Mouse (Mus musculus) midbrain, postnatal 0 days (tissue): ENCODE data around the gene Rassf1. TPM values are rescaled to one million over a fixed set of nuclear protein-coding genes. Genes with fewer than 3 reads are reported as not detected.
"Not testable (repeated sequence)": the region's sequence is repeated elsewhere in the genome, so short reads cannot be mapped to it uniquely, and the experiment has no call there.

Experiments
- ATAC-seq: fragments of 200-750 bp; cut with Nextera tagmentation; 2 replicates; pipeline ENCODE4 v1.8.0; 2017; ENCODE audit warnings: moderate number of reproducible peaks, mild to moderate bottlenecking, moderate TSS enrichment, moderate library complexity; ENCODE audit not compliant: low FRiP score
- DNase-seq: peaks from one replicate; pipeline ENCODE4 v3.0.0-alpha.2; 2015; ENCODE audit warnings: low spot score
- H3K27ac ChIP-seq: fragments of 300-500 bp; sonication (generic); 2 replicates; pipeline ENCODE4 v1.5.1; 2014; ENCODE audit warnings: low read depth, mild to moderate bottlenecking, low read length, mixed read lengths
- H3K27me3 ChIP-seq: fragments of 300-500 bp; sonication (generic); 2 replicates; pipeline ENCODE4 v1.6.1; 2014; ENCODE audit warnings: low read length, control low read depth, mixed read lengths; ENCODE audit not compliant: insufficient read depth
- H3K36me3 ChIP-seq: fragments of 300-500 bp; sonication (generic); 2 replicates; pipeline ENCODE4 v1.6.1; 2014; ENCODE audit warnings: low read length, control low read depth, mixed read lengths; ENCODE audit not compliant: insufficient read depth
- H3K4me1 ChIP-seq: fragments of 300-500 bp; sonication (generic); 2 replicates; pipeline ENCODE4 v1.6.1; 2014; ENCODE audit warnings: mild to moderate bottlenecking, control low read depth, antibody characterized with exemption, low read length, mixed read lengths; ENCODE audit not compliant: insufficient read depth
- H3K4me2 ChIP-seq: fragments of 300-500 bp; sonication (generic); 2 replicates; pipeline ENCODE4 v1.6.1; 2014; ENCODE audit warnings: low read depth, mild to moderate bottlenecking, low read length, mixed read lengths; ENCODE audit not compliant: poor library complexity, severe bottlenecking
- H3K4me3 ChIP-seq: fragments of 300-500 bp; sonication (generic); 2 replicates; pipeline ENCODE4 v1.5.1; 2014; ENCODE audit warnings: low read depth, mild to moderate bottlenecking, low read length, moderate library complexity
- H3K9ac ChIP-seq: fragments of 300-500 bp; sonication (generic); replicated peaks from 2 replicates; pipeline ENCODE4 v1.6.1; 2014; ENCODE audit warnings: mild to moderate bottlenecking, low read length, moderate library complexity, mixed read lengths; ENCODE audit not compliant: poor library complexity, severe bottlenecking
- H3K9me3 ChIP-seq: fragments of 300-500 bp; sonication (generic); 2 replicates; pipeline ENCODE4 v1.6.1; 2016; ENCODE audit warnings: low read length, control low read depth
- CTCF ChIP-seq: IDR thresholded peaks from 2 replicates; pipeline ENCODE4 v1.5.1; 2016; ENCODE audit warnings: antibody characterized with exemption, mild to moderate bottlenecking
- WGBS: fragments of 180-500 bp; shearing (Covaris S2); extraction: QIAGEN DNeasy Blood & Tissue Kit; methylation state at CpG from one replicate; pipeline ENCODE4 v1.1.7; 2014; 5-methylcytosine and 5-hydroxymethylcytosine counted together
- polyA plus RNA-seq: library from polyadenylated mRNA; unstranded; fragments of >200 nt; fragmentation: Nextera tagmentation; extraction: Ambion mirVana; gene quantifications from 2 replicates; pipeline ENCODE4 v1.2.1, GENCODE M21; 2015
- total RNA-seq: library from RNA; depleted of rRNA; stranded (reverse); fragments of >200 nt; gene quantifications from 2 replicates; pipeline ENCODE4 v1.2.3, GENCODE M21; 2014

Gene Rassf1
- total and polyA plus RNA-seq, 2 experiments from 2014 or later, result 21.1 to 33.4 TPM

DNA sequence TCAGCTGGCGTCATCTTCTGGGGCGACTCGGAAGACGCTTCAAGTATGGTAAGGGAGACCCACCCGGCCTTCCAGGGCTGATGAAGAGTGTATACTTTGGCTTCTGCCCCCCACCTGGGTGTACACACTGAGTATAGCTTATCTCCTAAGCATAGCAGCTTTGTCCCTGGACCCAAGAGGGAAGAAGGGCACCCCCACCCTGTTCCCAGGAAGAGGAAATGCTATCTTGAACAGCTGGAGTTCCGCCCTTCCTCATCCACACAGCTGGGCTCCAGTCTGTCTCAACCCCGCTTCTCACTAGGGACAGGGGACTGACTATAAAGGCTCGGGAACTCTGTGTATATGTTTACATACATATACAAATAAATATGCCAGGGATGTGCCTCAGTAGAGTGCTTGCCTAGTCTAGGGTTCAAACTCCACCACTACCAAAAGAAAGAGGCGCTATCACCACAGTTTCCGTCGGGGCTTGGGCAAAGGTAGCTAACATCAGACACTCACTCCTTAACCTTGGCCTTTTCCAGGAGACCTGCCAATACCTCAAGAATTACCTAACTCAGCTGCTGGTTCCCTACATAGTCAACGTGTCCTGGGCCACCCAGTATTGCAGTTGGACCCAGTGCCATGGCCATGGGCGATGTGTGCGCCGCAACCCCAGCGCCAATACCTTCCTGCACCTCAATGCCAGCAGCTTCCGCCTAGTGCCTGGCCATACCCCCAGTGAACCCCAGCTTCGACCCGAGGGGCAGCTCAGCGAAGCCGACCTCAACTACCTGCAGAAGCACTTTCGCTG lies 20.4 kb downstream of the Rassf1 start:
- no peak for ATAC-seq
- Histone ChIP-seq H3K4me1 (peaks cover 20% of the 10 kb centered on the region), H3K27ac (no peak overlapping the region), H3K9me3 (no peaks in the 10 kb centered on the region), H3K27me3 (no peaks in the 10 kb centered on the region), H3K9ac (no peak overlapping the region), H3K4me3 (no peak overlapping the region), H3K36me3 (peaks cover 15% of the 10 kb centered on the region), H3K4me2 (no peak overlapping the region)
- TF ChIP-seq CTCF, result no peak
- DNase-seq, result no peak
- 93% methylated on average over 22 of the region's 22 CpGs for WGBS

DNA sequence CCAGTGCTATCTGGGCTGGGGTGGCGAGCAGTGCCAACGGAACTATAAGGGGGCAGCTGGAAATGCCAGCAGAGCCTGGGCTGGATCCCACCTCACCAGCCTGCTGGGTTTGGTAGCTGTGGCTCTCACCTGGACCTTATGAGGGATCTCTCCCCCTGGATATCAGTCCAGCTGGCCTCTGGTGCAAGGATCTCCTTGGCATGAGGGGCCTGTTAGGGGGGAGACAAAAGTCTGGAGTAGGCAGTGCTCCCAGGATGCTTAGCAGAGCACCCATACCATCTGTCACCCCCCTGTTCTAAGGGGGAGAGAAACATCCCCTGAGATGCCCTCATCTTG lies 20.9 kb downstream of the Rassf1 start:
- peaks cover 15% of the 10 kb centered on the region for H3K36me3 ChIP-seq
- H3K4me1 ChIP-seq, result peaks cover 20% of the 10 kb centered on the region
- no peaks in the 10 kb centered on the region for H3K9me3 ChIP-seq
- H3K27me3 ChIP-seq, result no peaks in the 10 kb centered on the region
- H3K4me2 ChIP-seq, result no peak overlapping the region
- WGBS, result 100% methylated on average over 2 of the region's 2 CpGs
- no peak for TF ChIP-seq CTCF
- DNase-seq, result no peak
- H3K9ac ChIP-seq, result no peak overlapping the region
- no peak for ATAC-seq
- no peak overlapping the region for H3K27ac ChIP-seq
- H3K4me3 ChIP-seq, result no peak overlapping the region

DNA sequence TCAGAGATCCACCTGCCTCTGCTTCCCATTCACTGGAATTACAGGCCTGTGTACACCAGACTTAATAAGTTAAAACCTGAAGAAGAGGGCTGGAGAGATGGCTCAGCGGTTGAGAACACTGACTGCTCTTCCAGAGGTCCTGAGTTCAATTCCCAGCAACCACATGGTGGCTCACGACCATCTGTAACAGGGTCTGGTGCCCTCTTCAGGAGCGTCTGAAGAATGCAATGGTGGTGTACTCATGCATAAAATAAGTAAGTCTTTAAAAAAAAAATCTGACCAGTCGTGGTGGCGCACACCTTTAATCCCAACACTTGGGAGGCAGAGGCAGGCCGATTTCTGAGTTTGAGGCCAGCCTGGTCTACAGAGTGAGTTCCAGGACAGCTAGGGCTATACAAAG lies 22.4 kb downstream of the Rassf1 start:
- not testable (repeated sequence) for H3K27ac ChIP-seq, H3K27me3 ChIP-seq, H3K9ac ChIP-seq, H3K9me3 ChIP-seq, H3K4me2 ChIP-seq, DNase-seq, H3K4me3 ChIP-seq, ATAC-seq
- H3K4me1 ChIP-seq, result peaks cover 12% of the 10 kb centered on the region; the same call in 1 of the 2 replicates
- peaks cover 15% of the 10 kb centered on the region for H3K36me3 ChIP-seq
- 84% methylated on average over 6 of the region's 6 CpGs for WGBS
- TF ChIP-seq CTCF, result 0 out of 2 replicates have a peak, but pooled peaks have one; percentile 11

DNA sequence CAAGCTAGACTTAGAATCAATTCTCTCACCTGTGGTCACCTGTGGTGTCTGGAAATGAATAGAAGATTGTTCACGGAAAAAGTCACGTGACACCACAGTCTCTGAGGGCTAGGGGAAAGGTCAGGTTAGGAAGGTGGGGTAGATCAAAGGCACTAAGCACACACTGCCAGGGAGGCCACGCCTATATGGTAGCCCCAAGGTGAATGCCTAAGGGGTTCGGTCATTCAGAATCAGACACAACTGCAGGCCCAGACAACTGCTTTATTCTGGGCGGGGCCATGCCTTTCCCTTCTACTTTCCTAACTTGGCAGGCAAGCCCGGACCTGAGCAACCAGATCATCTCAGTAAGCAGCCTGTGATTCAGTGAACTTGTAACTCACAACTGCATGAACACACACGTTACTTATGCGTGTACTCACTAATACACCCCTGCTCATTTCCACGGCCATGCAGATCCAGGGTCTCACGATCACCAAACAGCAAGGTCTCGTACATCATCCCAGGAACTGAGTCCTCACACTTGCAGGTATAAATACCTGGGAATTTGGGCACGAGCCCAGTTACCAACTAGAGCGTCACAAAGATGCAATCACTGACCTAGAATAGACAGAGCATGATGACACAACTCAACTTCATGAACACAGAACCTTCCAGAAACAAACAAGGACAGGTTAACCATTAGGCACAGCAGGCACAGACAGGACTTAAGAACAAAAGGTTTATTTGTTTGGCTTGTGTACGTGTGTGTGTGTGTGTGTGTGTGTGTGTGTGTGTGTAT lies 24.4 kb downstream of the Rassf1 start:
- DNase-seq (no peak), ATAC-seq (no peak)
- Histone ChIP-seq H3K9me3 (no peaks in the 10 kb centered on the region), H3K27me3 (no peaks in the 10 kb centered on the region), H3K4me3 (no peak overlapping the region), H3K36me3 (peaks cover 14% of the 10 kb centered on the region), H3K27ac (no peak overlapping the region), H3K4me1 (peaks cover 9% of the 10 kb centered on the region; the same call in 1 of the 2 replicates), H3K9ac (no peak overlapping the region), H3K4me2 (no peak overlapping the region)
- TF ChIP-seq CTCF, result no peak
- WGBS, result 88% methylated on average over 14 of the region's 14 CpGs

DNA sequence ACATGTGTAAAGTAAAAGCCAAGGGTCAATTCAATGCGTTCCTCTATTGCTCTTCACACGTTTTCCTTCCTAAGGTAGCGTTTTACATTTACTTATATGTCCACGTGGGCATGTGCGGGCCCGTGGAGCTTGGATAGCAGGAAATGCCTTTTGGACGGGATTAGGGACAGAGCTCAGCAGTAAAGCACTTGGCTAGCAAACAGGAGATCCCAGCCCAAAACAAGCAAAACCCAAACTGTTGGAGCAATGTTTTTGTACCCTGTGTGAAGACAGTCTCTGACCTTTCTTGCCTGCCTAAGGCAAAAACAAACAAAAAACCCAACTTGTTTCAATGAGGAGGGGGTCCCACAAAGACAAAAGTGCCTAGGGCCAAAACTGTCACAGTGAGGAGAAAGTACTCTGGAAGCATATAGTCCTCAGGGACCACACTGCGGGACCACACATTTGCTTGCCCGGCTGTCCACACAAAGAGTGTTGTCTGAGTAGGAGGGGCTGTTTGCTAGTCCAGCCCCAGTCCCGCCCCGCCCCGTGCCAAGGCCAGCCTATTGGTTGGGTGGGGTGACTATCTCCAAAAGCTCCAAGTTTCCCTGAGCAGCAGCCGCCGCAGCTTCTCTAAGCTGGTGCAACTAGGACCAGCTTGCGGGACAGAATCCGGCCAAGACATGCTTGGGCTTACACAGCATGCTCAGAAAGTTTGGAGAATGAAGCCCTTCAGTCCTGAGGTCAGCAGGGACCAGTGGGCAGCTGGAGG lies 25.2 kb downstream of the Rassf1 start, which contains the start of gene Hyal1:
Gene Hyal1, plus strand, starts transcription at position 571 of the 751 bp plus-strand sequence.
- Histone ChIP-seq H3K27ac (peak within 1 kb of the TSS; percentile 13), H3K9ac (no peak within 1 kb of the TSS), H3K9me3 (no peaks in the 10 kb centered on the region), H3K4me3 (no peak within 1 kb of the TSS; the same call in 1 of the 2 replicates), H3K36me3 (peaks cover 7% of the 10 kb centered on the region), H3K4me2 (peak within 1 kb of the TSS; percentile 29), H3K27me3 (no peaks in the 10 kb centered on the region), H3K4me1 (0 out of 2 replicates have a peak, but pooled peaks cover 7% of the 10 kb centered on the region)
- ATAC-seq (peak; percentile 64), DNase-seq (peak; percentile 79)
- 24% methylated on average over 16 of the region's 16 CpGs for WGBS
- TF ChIP-seq CTCF, result no peak
